Mouse (Mus musculus) kidney, adult 2 months (tissue): ENCODE results near the gene Gsap. TPM values are rescaled to one million over a fixed set of nuclear protein-coding genes. Genes with fewer than 3 reads are reported as not detected.

ENCODE experiments used
- DNase-seq: peaks from one replicate; pipeline ENCODE4 v3.0.0; 2021
- H3K27ac ChIP-seq: fragments of 200-500 bp; 2 replicates; pipeline ENCODE4 v1.5.1; 2012; ENCODE audit warnings: low read depth, low read length, control low read depth, inconsistent platforms; ENCODE audit not compliant: insufficient read depth
- H3K27me3 ChIP-seq: fragments of 200-500 bp; replicated peaks from 2 replicates; pipeline ENCODE4 v1.6.1; 2012; ENCODE audit warnings: mild to moderate bottlenecking, moderate library complexity, low read length, inconsistent platforms; ENCODE audit not compliant: control insufficient read depth, insufficient read depth
- H3K36me3 ChIP-seq: fragments of 200-500 bp; 2 replicates; pipeline ENCODE4 v1.6.1; 2012; ENCODE audit warnings: mild to moderate bottlenecking, moderate library complexity, low read length, inconsistent platforms; ENCODE audit not compliant: control insufficient read depth, insufficient read depth
- H3K4me1 ChIP-seq: fragments of 200-500 bp; 2 replicates; pipeline ENCODE4 v1.6.1; 2011; ENCODE audit warnings: low read length; ENCODE audit not compliant: control insufficient read depth, insufficient read depth
- H3K4me3 ChIP-seq: fragments of 200-500 bp; 2 replicates; pipeline ENCODE4 v1.5.1; 2011; ENCODE audit warnings: mild to moderate bottlenecking, low read depth, low read length, control low read depth; ENCODE audit not compliant: insufficient read depth
- CTCF ChIP-seq: fragments of 200-500 bp; conservative IDR thresholded peaks from 2 replicates; pipeline ENCODE4 v1.5.1; 2011; ENCODE audit warnings: low read depth, mild to moderate bottlenecking, control low read depth, low read length, moderate library complexity, mixed read lengths; ENCODE audit not compliant: insufficient read depth, insufficient read length
- POLR2A ChIP-seq: fragments of 200-500 bp; IDR thresholded peaks from one replicate; pipeline ENCODE4 v1.6.1; 2011; ENCODE audit warnings: low read depth, low read length, control low read depth
- WGBS: fragments of 180-500 bp; shearing (Covaris S2); methylation state at CpG from one replicate; pipeline ENCODE4 v1.1.7; 2018; 5-methylcytosine and 5-hydroxymethylcytosine counted together
- polyA plus RNA-seq: library from polyadenylated mRNA; depleted of rRNA; stranded (reverse); fragments of >200 nt; gene quantifications from 2 replicates; pipeline ENCODE4 v1.2.3, GENCODE M21; 2012

Gsap gene
- polyA plus RNA-seq, 1 experiment: 3.7 TPM

DNA sequence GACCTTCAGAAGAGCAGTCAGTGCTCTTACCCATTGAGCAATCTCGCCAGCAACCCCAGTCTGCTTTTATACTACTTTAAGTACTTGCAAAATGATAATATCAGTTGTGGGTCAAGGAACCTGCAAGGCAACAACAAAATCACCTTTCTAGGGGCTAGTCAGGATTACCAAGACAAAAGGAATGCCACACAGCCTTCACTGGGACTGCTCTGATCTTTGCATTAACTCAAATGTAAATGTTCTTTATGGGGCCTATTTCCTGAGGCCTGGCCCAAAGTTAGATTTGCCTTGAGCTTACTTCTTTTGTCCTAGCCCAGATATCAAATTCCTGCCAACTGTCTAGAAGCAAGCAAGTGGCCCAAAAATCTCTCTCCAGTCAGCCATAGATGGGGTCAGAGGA is 58.5 kb downstream of the Gsap start:
- 98% methylated on average over 1 of the region's 1 CpGs for WGBS
- no peak overlapping the region for H3K27ac ChIP-seq
- H3K36me3 ChIP-seq: no peaks in the 10 kb centered on the region
- no peak for DNase-seq
- TF ChIP-seq POLR2A: no peak
- TF ChIP-seq CTCF: no peak
- no peak overlapping the region for H3K4me3 ChIP-seq
- no peaks in the 10 kb centered on the region for H3K27me3 ChIP-seq
- no peaks in the 10 kb centered on the region for H3K4me1 ChIP-seq

DNA sequence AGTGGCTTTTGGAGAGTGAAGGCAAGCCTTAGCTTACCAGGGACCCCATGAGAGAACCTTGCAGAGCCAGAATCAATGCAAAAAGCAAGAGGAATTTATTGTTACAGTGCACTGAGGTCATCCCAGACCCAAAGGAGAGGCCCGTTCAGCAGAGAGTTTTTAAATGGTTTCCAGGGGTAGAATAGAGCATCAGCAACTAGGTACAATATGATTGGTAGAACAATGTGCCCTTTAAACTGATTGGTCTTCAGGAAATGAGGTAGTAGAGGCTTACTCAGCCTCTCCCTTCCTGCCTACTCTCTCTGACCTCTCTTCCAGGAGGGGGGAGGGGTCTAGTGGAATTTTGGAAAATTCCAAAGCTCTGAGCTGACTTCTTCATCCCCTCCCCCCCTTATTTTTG is 59.2 kb downstream of the Gsap start:
- Histone ChIP-seq H3K36me3 (no peaks in the 10 kb centered on the region), H3K4me1 (no peaks in the 10 kb centered on the region), H3K27ac (no peak overlapping the region), H3K27me3 (no peaks in the 10 kb centered on the region), H3K4me3 (no peak overlapping the region)
- no peak for DNase-seq
- 59% methylated on average over 1 of the region's 1 CpGs for WGBS
- TF ChIP-seq CTCF: no peak
- no peak for TF ChIP-seq POLR2A

DNA sequence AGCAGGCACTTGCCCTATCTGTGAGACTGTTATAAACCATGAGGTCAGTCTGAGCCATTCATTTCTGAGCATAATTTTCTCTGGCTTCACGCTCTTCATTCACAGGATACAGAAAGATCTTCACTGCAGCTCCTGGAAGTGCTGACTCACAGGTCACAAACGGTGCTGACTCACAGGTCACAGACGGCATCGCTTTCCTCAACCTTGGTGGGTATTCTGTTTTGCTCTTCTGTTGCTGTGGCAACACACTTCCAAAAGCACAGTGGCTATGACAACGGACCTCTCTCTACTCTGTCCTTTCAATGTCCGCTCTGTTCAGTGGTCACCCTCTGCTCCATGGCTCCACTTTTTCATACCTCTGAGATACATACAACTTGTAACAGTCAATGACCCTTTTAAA is 60.7 kb downstream of the Gsap start:
- Histone ChIP-seq H3K27me3 (no peaks in the 10 kb centered on the region), H3K27ac (no peak overlapping the region), H3K36me3 (no peaks in the 10 kb centered on the region), H3K4me1 (no peaks in the 10 kb centered on the region), H3K4me3 (no peak overlapping the region)
- TF ChIP-seq CTCF: no peak
- TF ChIP-seq POLR2A: no peak
- 61% methylated on average over 6 of the region's 6 CpGs for WGBS
- no peak for DNase-seq

DNA sequence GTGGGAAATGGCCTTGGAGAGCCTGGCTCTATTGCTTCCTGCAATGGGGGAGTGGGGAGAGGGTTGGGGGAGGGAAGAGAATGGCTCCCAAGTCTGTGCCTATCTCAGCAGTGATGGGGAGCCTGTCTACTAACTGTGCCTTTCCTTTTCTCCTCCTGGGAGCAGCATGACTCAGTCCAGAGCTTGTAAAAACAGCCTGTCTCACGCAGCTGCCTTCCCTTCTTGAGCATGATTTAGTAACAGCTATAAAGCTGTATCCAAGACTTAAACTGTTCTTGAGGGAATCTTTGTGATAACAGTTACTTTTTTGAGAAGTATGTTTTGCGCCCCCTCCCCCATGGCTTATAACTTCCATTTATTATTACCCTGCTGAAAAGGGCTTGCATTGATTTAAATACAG is 61.9 kb downstream of the Gsap start:
- Histone ChIP-seq H3K36me3 (no peaks in the 10 kb centered on the region), H3K4me3 (no peak overlapping the region), H3K27ac (no peak overlapping the region), H3K4me1 (no peaks in the 10 kb centered on the region), H3K27me3 (no peaks in the 10 kb centered on the region)
- no peak for DNase-seq
- WGBS: 54% methylated on average over 2 of the region's 2 CpGs
- no peak for TF ChIP-seq POLR2A
- no peak for TF ChIP-seq CTCF

DNA sequence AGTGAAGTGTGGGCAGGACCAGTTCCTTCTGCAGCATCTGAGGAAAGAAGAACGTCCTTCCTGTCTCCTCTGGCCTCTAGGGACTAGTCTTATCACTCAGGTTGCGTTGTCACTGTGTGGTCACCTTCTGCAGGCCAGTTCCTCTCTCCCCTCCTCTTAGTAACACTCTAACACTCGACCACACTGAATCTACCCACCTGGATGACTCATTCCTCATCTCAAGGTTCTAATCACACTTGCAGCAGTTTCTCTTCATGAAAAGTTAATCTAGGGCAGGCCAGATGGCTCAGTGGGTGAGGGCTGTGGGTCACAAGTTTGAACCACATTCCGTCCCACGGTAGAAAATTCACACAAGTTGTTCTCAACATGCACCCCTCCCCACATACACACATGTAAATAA is 62.8 kb downstream of the Gsap start:
- DNase-seq: no peak
- TF ChIP-seq CTCF: no peak
- TF ChIP-seq POLR2A: no peak
- WGBS: 59% methylated on average over 5 of the region's 5 CpGs
- Histone ChIP-seq H3K4me1 (no peaks in the 10 kb centered on the region), H3K27ac (no peak overlapping the region), H3K27me3 (no peaks in the 10 kb centered on the region), H3K4me3 (no peak overlapping the region), H3K36me3 (no peaks in the 10 kb centered on the region)

DNA sequence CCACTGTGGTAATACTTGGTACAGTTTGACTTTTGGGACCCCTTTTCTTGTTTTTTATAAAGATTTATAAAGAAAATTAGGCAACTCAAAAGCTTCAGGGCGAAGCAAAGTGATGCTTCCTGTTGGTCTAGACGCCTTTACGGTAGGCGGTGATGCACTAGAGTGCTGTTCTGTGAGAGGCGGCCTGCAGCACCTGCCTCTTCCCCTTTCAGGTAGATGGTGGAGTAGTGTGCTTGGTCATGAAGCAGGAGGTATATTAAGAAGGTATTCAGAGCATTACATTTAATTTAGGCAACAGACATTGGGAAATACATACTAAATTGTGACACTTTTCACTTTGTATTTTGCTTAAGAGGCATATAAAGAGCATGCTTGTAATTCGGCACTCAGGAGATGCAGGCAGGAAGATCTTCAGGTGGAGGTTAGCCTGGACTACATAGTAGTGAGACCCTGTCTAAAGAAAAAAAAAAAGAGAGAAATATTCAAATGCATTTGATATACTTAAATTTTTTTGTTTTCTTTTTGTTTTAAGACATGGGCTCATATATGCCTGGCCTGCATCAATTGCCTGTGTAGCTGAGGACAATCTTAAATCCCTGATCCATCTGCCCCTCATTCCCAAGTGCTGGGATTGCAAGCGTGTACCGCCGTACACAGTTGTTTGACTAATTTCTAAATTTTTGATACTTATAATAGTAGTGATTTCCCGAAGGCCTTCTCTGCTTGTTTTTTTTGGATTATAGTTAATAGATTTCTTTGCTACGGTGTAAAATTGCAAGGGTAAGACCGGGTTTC is 68.9 kb downstream of the Gsap start:
- no peak overlapping the region for H3K27ac ChIP-seq
- 90% methylated on average over 12 of the region's 12 CpGs for WGBS
- DNase-seq: no peak
- no peak overlapping the region for H3K4me3 ChIP-seq
- H3K36me3 ChIP-seq: no peaks in the 10 kb centered on the region
- H3K4me1 ChIP-seq: no peaks in the 10 kb centered on the region
- TF ChIP-seq POLR2A (no peak), CTCF (no peak)
- no peaks in the 10 kb centered on the region for H3K27me3 ChIP-seq

DNA sequence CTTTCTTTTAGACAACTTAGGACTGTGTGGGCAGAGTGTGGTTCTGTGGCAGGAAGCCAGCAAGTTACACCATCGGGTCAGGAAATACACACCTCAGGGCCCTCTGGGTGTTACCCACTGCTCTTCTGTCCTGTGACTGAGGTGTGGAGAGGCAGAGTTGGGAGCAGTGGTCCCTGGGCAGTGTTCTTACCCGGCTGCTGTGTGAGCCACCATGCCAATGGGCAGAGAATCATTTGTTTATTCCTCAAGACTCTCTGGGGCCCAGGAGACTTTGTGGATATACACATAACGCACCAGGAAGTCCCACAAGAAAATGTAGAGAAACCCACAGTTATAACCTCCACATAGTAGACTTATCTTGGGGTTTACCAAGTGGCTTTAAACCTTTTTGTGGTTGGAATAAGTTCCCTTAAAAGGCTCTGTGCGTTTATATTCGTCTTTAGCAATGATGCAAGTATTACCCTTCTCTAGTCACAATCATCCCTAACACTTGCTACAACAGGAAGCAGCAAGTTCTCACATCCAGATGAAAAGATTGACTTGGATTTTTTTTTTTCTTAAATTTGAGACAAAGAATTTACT is 69.6 kb downstream of the Gsap start:
- Histone ChIP-seq H3K36me3 (no peaks in the 10 kb centered on the region), H3K4me1 (no peaks in the 10 kb centered on the region), H3K27me3 (no peaks in the 10 kb centered on the region), H3K27ac (no peak overlapping the region), H3K4me3 (no peak overlapping the region)
- no peak for DNase-seq
- TF ChIP-seq CTCF (no peak), POLR2A (no peak)
- 83% methylated on average over 5 of the region's 5 CpGs for WGBS
